Mouse (Mus musculus): Measurements from ENCODE around the gene Rpl13a.

Gene Rpl13a

DNA sequence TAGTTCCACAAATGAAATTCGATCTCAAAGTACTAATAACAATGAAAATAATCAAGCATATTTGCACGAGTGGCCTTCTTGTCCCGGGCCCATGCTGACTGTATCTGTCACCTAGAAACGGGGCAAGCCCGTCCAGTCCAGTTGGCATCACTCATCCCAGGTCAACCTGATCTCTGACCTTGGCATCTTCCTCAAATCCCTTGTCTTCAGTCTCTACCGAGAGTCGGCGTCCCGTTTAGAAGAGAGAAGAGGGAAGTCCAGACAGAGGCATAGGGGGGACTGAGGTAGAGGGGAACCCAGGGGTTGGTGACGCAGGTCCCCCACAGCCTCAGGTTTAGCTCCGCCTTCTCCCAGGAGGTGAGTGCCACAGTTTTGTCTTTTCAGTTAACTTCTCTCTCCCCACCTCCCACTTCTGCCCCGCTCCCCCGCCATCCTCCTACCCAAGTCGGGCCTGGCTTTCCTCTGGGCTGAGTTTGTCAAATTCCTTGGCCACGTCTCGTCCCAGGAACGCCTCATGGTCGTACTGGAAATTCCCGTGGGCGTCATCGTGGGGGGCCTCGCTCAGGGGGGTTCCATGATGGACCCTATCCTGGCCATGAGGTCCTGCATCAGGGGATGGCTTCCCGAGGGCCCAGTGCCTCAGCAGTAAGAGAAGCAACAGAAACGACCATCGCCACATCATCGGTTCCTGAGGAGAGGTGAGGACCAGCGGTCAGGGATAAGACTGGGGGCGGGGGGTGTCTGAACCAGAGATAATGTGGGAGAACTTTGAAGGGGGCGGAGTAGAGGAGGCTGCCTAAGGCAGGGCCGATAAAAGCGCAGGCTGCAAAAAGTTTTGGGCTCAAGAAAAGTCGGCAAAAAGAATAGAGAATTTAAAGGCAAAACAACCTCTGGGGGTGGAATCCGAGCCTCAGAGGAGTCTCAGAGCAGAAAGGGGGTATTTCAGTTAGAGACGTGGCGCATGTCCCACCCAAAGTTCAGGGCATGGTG lies 37.3 kb downstream of the Rpl13a start:
- no peak for DNase-seq (ENCODE audit: low spot score in 2 of 2)

GRCm38 (mm10) chr7:45090251-45090977 lies 38.1 kb downstream of the Rpl13a start:
- no peak for DNase-seq (ENCODE audit: low spot score in 2 of 2)

GRCm38 (mm10) chr7:45088597-45088996 lies 40.0 kb downstream of the Rpl13a start:
- no peak for DNase-seq (ENCODE audit: low spot score in 2 of 2)

GRCm38 (mm10) chr7:45086084-45086483 lies 42.5 kb downstream of the Rpl13a start:
- DNase-seq (ENCODE audit: low spot score in 2 of 2) = no peak

GRCm38 (mm10) chr7:45083300-45083890 lies 45.2 kb downstream of the Rpl13a start:
- no peak for DNase-seq (ENCODE audit: low spot score in 2 of 2)

DNA sequence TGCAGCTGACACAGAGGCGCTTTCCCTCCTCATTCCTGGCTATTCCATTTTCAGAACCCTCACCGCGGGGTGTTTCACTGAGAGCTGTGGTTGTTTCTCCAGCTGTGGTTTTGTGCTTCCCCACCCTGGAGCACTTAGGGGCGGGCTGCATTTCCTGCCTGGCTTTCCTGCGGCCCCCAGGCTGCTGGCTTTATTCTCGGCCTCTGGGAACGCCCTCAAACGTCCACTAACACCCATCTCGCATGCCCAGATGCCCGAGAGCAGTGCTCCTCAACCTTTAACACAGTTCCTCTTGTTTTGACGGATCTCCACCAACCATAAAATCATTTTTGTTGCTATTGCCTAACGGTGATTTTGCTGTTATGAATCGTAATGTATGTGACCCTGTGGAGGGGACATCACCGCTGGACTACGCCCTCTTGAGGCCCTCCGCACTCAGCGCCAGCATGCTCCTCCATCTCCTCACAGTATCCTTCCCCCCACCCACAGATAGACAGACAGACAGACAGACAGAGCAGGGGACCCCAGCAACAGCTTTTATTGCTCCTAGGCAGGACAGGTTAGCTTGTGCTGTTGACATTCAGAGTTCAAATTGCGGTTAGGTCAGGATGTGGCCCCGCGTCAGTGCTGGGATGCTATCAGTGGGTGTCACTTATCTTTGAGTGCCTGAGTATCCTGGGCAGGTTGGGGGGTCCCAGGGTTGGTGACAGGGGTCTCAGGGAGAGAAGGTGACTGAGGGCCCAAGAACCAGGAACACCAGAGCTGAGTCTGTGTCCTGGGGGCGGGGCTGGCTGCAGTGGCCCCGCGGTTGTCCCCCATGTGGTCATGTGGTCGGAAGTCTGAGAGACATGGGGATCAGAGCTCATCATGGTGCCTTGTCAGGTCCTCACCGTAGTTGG lies 45.9 kb downstream of the Rpl13a start:
- DNase-seq (ENCODE audit: low spot score in 2 of 2) = peak in 1 of 2 experiments; percentile 19

DNA sequence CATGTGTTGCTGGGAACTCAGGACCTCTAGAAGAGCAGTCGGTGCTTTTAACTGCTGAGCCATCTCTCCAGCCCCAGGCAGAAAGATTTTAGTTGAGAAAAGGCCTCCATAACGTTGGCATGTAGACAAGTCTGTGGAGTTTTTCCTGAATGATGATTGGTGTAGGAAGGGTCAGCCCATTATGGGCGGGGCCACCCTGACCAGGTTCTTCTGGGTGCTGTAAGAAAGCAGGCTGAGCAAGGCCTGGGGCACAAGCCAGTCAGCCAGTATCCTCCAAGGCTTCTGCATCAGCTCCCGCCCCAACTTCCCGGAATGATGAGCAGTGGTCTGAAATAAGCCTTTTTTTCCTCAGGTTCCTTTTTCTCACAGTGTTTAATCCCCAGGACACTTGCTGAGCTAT lies 47.5 kb downstream of the Rpl13a start:
- DNase-seq (ENCODE audit: low spot score in 2 of 2) = no peak

DNA sequence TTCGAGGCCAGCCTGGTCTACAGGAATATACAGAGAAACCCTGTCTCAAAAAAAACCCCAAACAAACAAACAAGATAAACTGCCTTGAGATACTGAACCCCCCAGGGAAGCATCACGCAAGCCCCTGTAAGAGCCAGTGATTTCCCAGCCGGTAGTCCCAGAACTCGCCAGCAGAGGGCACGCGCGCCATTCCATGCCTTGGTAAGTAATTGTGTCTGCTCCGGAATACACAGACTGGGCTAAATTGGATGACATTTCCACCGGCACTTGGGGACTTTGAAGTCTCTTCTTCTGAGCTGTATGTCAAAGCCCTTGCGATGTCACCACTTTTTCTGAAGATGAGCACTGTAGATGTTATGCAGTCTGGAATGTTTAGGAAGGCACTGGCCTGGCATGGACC lies 48.7 kb downstream of the Rpl13a start:
- DNase-seq (ENCODE audit: low spot score in 2 of 2) = peak in 1 of 2 experiments; percentile 93

GRCm38 (mm10) chr7:45078513-45078912 lies 50.0 kb downstream of the Rpl13a start:
- peak in 1 of 2 experiments; percentile 62 for DNase-seq (ENCODE audit: low spot score in 2 of 2)

DNA sequence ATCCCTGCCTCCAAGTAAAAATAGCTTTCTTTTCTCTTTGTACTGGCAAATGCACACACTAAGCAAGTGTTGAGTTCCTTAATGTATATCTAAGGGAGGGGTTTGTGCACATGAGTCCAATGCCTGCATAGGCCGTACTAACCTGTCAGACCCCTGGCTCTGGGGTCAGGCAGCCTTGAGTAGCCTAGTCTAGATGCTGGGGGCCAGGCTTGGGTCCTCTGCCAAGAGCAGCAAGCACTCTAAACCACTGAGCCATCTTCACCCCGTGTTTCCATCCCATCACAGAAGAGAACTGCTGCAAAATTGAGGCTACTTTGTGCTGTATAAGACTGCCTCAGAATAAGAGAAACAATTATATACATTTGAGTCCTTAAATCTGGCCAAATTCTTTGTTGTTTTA lies 50.7 kb downstream of the Rpl13a start:
- DNase-seq (ENCODE audit: low spot score in 2 of 2) = no peak

GRCm38 (mm10) chr7:45077322-45077721 lies 51.2 kb downstream of the Rpl13a start:
- DNase-seq (ENCODE audit: low spot score in 2 of 2) = no peak

DNA sequence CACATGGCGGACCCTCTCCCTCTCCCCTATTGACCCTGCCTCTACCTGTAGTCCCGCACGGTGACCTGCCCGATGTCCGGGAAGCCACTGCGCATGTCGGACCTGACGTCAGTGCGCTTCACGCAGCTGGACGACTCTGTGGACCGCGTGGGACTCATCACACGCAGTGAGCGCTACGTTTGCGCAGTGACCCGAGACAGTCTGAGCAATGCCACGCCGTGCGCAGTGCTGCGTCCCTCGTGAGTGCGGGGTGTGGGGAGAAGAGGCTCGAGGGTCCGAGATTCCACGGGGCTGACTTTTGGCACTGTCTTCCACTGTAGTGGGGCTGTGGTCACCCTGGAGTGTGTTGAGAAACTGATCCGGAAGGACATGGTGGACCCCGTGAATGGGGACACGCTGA lies 52.1 kb downstream of the Rpl13a start:
- no peak for DNase-seq (ENCODE audit: low spot score in 2 of 2)
